Mouse (Mus musculus): ENCODE data around the gene Srsf1. TPM values are rescaled to one million over a fixed set of nuclear protein-coding genes. Genes with fewer than 3 reads are reported as not detected.

The Srsf1 gene
- polyA plus RNA-seq, 1 experiment from 2014 or later, result 235 TPM

DNA sequence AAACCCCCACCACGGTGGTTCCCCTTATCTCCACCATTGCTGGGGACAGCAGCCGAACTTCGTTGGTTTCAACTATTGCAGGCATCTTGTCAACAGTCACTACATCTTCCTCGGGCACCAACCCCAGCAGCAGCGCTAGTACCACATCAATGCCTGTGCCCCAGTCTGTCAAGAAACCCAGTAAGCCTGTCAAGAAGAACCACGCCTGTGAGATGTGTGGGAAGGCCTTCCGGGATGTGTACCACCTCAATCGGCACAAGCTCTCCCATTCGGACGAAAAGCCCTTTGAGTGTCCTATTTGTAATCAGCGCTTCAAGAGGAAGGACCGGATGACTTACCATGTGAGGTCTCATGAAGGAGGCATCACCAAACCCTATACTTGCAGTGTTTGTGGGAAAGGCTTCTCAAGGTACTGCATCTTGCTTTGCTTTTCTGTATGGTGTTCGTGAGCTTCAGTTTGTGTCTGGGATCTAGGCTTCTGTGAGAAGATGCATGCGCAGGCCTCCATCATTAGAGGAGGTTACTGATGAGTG lies 26.2 kb downstream of the Srsf1 start:
- 90% methylated on average over 14 of the region's 14 CpGs for whole genome bisulfite sequencing
- peaks cover 14% of the 10 kb centered on the region; the same call in 1 of the 2 replicates for H3K36me3 ChIP-seq (ENCODE audit: control insufficient read depth, insufficient read depth, low read length)
- ATAC-seq (ENCODE audit: low read depth), result no peak
- H3K4me3 ChIP-seq (ENCODE audit: low read depth, low read length), result no peak overlapping the region
- H3K27ac ChIP-seq (ENCODE audit: low read depth, low read length), result no peak overlapping the region
- H3K4me2 ChIP-seq (ENCODE audit: low read depth, low read length), result no peak overlapping the region; the same call in 1 of the 2 replicates
- no peak overlapping the region for H3K9ac ChIP-seq (replicated peaks; ENCODE audit: low read depth, low read length)
- H3K9me3 ChIP-seq (ENCODE audit: control insufficient read depth, low read length), result no peaks in the 10 kb centered on the region
- H3K4me1 ChIP-seq (ENCODE audit: control insufficient read depth, insufficient read depth, low read length), result peaks cover 30% of the 10 kb centered on the region
- no peaks in the 10 kb centered on the region; the same call in 1 of the 2 replicates for H3K27me3 ChIP-seq (ENCODE audit: control insufficient read depth, insufficient read depth, low read length)

DNA sequence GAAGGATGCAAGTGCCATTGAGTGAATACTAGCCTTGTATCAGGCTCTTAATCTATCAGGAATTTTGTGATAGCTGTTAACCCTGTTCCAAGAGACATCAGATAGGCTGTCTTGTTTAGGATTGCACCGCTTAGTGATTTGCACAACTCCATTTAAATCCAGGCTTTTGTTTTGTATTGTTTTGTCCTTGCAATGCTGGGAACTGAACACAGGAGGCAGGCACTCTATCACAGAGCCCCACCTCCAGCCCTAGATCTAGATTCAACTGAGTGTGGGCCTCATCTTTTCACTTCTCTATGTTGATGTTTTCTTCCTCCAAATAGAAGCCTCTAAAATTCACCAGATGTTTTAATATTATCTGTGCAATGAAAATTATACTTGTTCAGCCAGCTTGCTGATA lies 28.5 kb downstream of the Srsf1 start:
- 34% methylated on average over 1 of the region's 1 CpGs for WGBS
- Histone ChIP-seq H3K4me2 (ENCODE audit: low read depth, low read length) (no peak overlapping the region), H3K4me3 (ENCODE audit: low read depth, low read length) (no peak overlapping the region), H3K4me1 (ENCODE audit: control insufficient read depth, insufficient read depth, low read length) (peaks cover 21% of the 10 kb centered on the region), H3K9ac (replicated peaks; ENCODE audit: low read depth, low read length) (no peak overlapping the region), H3K27ac (ENCODE audit: low read depth, low read length) (no peak overlapping the region), H3K9me3 (ENCODE audit: control insufficient read depth, low read length) (no peaks in the 10 kb centered on the region), H3K27me3 (ENCODE audit: control insufficient read depth, insufficient read depth, low read length) (no peaks in the 10 kb centered on the region), H3K36me3 (ENCODE audit: control insufficient read depth, insufficient read depth, low read length) (peaks cover 35% of the 10 kb centered on the region)
- ATAC-seq (ENCODE audit: low read depth), result no peak

DNA sequence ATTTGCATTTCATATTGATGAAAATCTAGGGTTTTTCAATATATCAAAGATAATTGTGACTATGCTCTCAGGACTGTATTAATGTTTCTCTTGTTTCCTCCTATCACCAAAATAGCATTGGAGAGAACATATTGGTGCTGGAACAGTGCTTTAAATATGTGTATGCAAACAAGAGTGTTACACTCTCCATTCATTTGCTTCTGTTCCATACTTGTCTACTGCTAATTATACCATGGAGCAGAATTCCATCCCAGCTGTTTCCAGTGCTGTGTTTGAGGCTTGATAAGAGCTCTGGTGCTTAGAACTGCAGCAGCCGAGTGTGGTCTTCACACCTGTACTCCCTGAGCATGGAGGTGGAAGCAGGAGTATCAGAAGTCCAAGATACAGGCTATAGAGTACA lies 29.2 kb downstream of the Srsf1 start:
- peaks cover 14% of the 10 kb centered on the region; the same call in 1 of the 2 replicates for H3K4me1 ChIP-seq (ENCODE audit: control insufficient read depth, insufficient read depth, low read length)
- H3K27ac ChIP-seq (ENCODE audit: low read depth, low read length), result no peak overlapping the region
- WGBS, result 84% methylated on average over 1 of the region's 1 CpGs
- peaks cover 41% of the 10 kb centered on the region for H3K36me3 ChIP-seq (ENCODE audit: control insufficient read depth, insufficient read depth, low read length)
- no peak for ATAC-seq (ENCODE audit: low read depth)
- H3K9me3 ChIP-seq (ENCODE audit: control insufficient read depth, low read length), result no peaks in the 10 kb centered on the region
- no peak overlapping the region for H3K4me2 ChIP-seq (ENCODE audit: low read depth, low read length)
- no peak overlapping the region for H3K4me3 ChIP-seq (ENCODE audit: low read depth, low read length)
- H3K9ac ChIP-seq (replicated peaks; ENCODE audit: low read depth, low read length), result no peak overlapping the region
- no peaks in the 10 kb centered on the region for H3K27me3 ChIP-seq (ENCODE audit: control insufficient read depth, insufficient read depth, low read length)

DNA sequence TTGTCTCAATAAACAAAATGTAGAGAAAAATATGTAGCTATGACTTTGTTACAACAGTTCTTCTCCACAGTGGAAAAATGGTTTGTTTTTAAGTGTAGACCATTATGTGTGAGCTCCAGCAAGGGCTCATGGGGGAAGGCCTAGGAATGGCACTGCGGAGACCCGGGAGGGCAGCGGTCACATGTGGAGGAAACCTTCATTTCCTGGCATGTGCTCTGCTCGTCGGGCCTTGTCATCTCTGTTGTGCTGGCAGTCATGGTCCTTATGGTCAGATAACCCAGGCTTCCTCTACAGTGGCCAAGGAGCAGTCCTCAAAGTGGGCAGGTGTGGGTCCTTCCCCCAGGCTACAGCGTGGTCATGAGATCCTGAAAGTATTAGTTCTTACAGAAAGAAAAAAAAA lies 36.5 kb downstream of the Srsf1 start:
- Histone ChIP-seq H3K9ac (replicated peaks; ENCODE audit: low read depth, low read length) (no peak overlapping the region), H3K4me1 (ENCODE audit: control insufficient read depth, insufficient read depth, low read length) (peaks cover 12% of the 10 kb centered on the region; the same call in 1 of the 2 replicates), H3K4me3 (ENCODE audit: low read depth, low read length) (no peak overlapping the region), H3K27me3 (ENCODE audit: control insufficient read depth, insufficient read depth, low read length) (no peaks in the 10 kb centered on the region), H3K4me2 (ENCODE audit: low read depth, low read length) (no peak overlapping the region), H3K36me3 (ENCODE audit: control insufficient read depth, insufficient read depth, low read length) (peaks cover 40% of the 10 kb centered on the region), H3K9me3 (ENCODE audit: control insufficient read depth, low read length) (no peaks in the 10 kb centered on the region), H3K27ac (ENCODE audit: low read depth, low read length) (no peak overlapping the region)
- no peak for ATAC-seq (ENCODE audit: low read depth)
- WGBS, result 81% methylated on average over 6 of the region's 6 CpGs

- WGBS, result 8% methylated on average over 25 of the region's 25 CpGs
- Histone ChIP-seq H3K27me3 (ENCODE audit: control insufficient read depth, insufficient read depth, low read length) (no peaks in the 10 kb centered on the region), H3K36me3 (ENCODE audit: control insufficient read depth, insufficient read depth, low read length) (peaks cover 8% of the 10 kb centered on the region; the same call in 1 of the 2 replicates), H3K9ac (replicated peaks; ENCODE audit: low read depth, low read length) (0 out of 2 replicates have a peak overlapping the region, but pooled peaks have one; percentile 17), H3K4me3 (ENCODE audit: low read depth, low read length) (peak overlapping the region; percentile 16; the same call in 1 of the 2 replicates), H3K4me2 (ENCODE audit: low read depth, low read length) (peak overlapping the region; percentile 54), H3K9me3 (ENCODE audit: control insufficient read depth, low read length) (no peaks in the 10 kb centered on the region), H3K27ac (ENCODE audit: low read depth, low read length) (peak overlapping the region; percentile 73), H3K4me1 (ENCODE audit: control insufficient read depth, insufficient read depth, low read length) (peaks cover 12% of the 10 kb centered on the region; the same call in 1 of the 2 replicates)
- ATAC-seq (ENCODE audit: low read depth), result peak; percentile 99
Observed at GRCm38 (mm10) chr11:88086737-88087627, 39.8 kb downstream of the Srsf1 start.

- no peaks in the 10 kb centered on the region for H3K9me3 ChIP-seq (ENCODE audit: control insufficient read depth, low read length)
- H3K27me3 ChIP-seq (ENCODE audit: control insufficient read depth, insufficient read depth, low read length), result no peaks in the 10 kb centered on the region
- ATAC-seq (ENCODE audit: low read depth), result no peak
- peaks cover 12% of the 10 kb centered on the region; the same call in 1 of the 2 replicates for H3K4me1 ChIP-seq (ENCODE audit: control insufficient read depth, insufficient read depth, low read length)
- H3K27ac ChIP-seq (ENCODE audit: low read depth, low read length), result no peak overlapping the region
- no peaks in the 10 kb centered on the region for H3K36me3 ChIP-seq (ENCODE audit: control insufficient read depth, insufficient read depth, low read length)
- H3K4me3 ChIP-seq (ENCODE audit: low read depth, low read length), result no peak overlapping the region
- no peak overlapping the region for H3K9ac ChIP-seq (replicated peaks; ENCODE audit: low read depth, low read length)
- no peak overlapping the region for H3K4me2 ChIP-seq (ENCODE audit: low read depth, low read length)
- 77% methylated on average over 5 of the region's 5 CpGs for WGBS
Observed at GRCm38 (mm10) chr11:88089150-88089549, 42.0 kb downstream of the Srsf1 start.

GRCm38 (mm10) chr11:88090293-88090692 lies 43.1 kb downstream of the Srsf1 start:
- H3K27me3 ChIP-seq (ENCODE audit: control insufficient read depth, insufficient read depth, low read length), result no peaks in the 10 kb centered on the region
- no peaks in the 10 kb centered on the region for H3K9me3 ChIP-seq (ENCODE audit: control insufficient read depth, low read length)
- H3K36me3 ChIP-seq (ENCODE audit: control insufficient read depth, insufficient read depth, low read length), result no peaks in the 10 kb centered on the region
- peaks cover 12% of the 10 kb centered on the region; the same call in 1 of the 2 replicates for H3K4me1 ChIP-seq (ENCODE audit: control insufficient read depth, insufficient read depth, low read length)
- WGBS, result 70% methylated on average over 5 of the region's 5 CpGs
- H3K4me2 ChIP-seq (ENCODE audit: low read depth, low read length), result no peak overlapping the region
- no peak overlapping the region for H3K27ac ChIP-seq (ENCODE audit: low read depth, low read length)
- ATAC-seq (ENCODE audit: low read depth), result no peak
- H3K9ac ChIP-seq (replicated peaks; ENCODE audit: low read depth, low read length), result no peak overlapping the region
- no peak overlapping the region for H3K4me3 ChIP-seq (ENCODE audit: low read depth, low read length)

DNA sequence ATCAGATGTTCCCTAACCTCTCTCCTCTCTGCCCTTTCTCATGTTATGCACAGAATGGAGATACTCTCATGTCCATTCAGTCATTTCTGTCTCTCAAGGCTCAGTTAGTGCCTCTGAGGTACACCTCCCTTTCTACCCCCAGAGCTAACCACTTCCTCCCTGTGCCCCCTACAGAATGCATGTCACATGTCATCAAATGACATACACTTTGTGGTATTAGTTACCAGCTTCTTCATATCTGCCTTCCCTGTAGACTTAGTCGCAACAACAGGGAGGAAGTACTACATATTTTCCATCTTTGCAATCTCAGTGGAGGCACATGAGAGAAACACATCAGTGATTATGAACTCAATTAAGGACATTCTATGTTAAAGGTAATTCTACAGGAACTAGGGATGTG lies 44.8 kb downstream of the Srsf1 start:
- H3K9ac ChIP-seq (replicated peaks; ENCODE audit: low read depth, low read length), result no peak overlapping the region
- ATAC-seq (ENCODE audit: low read depth), result no peak
- H3K27ac ChIP-seq (ENCODE audit: low read depth, low read length), result no peak overlapping the region
- 76% methylated on average over 1 of the region's 1 CpGs for WGBS
- no peaks in the 10 kb centered on the region for H3K27me3 ChIP-seq (ENCODE audit: control insufficient read depth, insufficient read depth, low read length)
- no peaks in the 10 kb centered on the region for H3K36me3 ChIP-seq (ENCODE audit: control insufficient read depth, insufficient read depth, low read length)
- peaks cover 5% of the 10 kb centered on the region; the same call in 1 of the 2 replicates for H3K4me1 ChIP-seq (ENCODE audit: control insufficient read depth, insufficient read depth, low read length)
- H3K4me3 ChIP-seq (ENCODE audit: low read depth, low read length), result no peak overlapping the region
- H3K9me3 ChIP-seq (ENCODE audit: control insufficient read depth, low read length), result no peaks in the 10 kb centered on the region
- H3K4me2 ChIP-seq (ENCODE audit: low read depth, low read length), result no peak overlapping the region

DNA sequence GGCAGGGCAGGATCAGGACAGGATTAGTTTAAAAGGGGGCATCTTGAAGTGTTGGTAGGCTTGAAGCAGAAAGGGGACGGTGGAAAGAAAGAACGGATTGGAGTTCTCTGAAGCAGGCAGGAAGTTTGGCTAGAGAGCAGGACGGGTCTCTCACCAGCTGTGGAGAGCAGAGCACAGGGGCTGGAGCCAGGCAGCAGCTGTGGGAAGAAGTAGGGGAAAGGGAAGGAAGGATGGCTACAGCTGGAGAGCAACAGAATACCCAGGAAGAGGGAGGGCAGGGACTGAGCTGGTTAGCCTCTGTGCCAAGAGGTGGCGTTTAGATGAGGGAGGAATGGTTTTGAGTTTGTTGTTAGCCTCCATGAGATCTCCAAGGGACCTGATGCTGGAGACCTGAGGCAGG lies 50.0 kb downstream of the Srsf1 start:
- Histone ChIP-seq H3K27me3 (ENCODE audit: control insufficient read depth, insufficient read depth, low read length) (no peaks in the 10 kb centered on the region), H3K27ac (ENCODE audit: low read depth, low read length) (no peak overlapping the region; the same call in 1 of the 2 replicates), H3K4me2 (ENCODE audit: low read depth, low read length) (no peak overlapping the region), H3K4me1 (ENCODE audit: control insufficient read depth, insufficient read depth, low read length) (peaks cover 18% of the 10 kb centered on the region), H3K9me3 (ENCODE audit: control insufficient read depth, low read length) (no peaks in the 10 kb centered on the region), H3K9ac (replicated peaks; ENCODE audit: low read depth, low read length) (no peak overlapping the region), H3K4me3 (ENCODE audit: low read depth, low read length) (no peak overlapping the region), H3K36me3 (ENCODE audit: control insufficient read depth, insufficient read depth, low read length) (no peaks in the 10 kb centered on the region)
- WGBS, result 33% methylated on average over 4 of the region's 4 CpGs
- no peak for ATAC-seq (ENCODE audit: low read depth)

Measured in neural tube, embryonic 14.5 days (tissue).